Mouse (Mus musculus) embryonic facial prominence, embryonic 11.5 days (tissue): ENCODE results near the gene Il27ra. TPM values are rescaled to one million over a fixed set of nuclear protein-coding genes. Genes with fewer than 3 reads are reported as not detected.

Source experiments
- ATAC-seq: fragments of 200-750 bp; cut with Nextera tagmentation; replicated peaks from 2 replicates; pipeline ENCODE4 v1.8.0; 2017; ENCODE audit warnings: low read depth; ENCODE audit not compliant: insufficient number of reproducible peaks, low FRiP score, low TSS enrichment
- DNase-seq: peaks from one replicate; pipeline ENCODE4 v3.0.0-alpha.2; 2015; ENCODE audit warnings: low spot score
- H3K27ac ChIP-seq: fragments of 300-500 bp; sonication (generic); replicated peaks from 2 replicates; pipeline ENCODE4 v1.5.1; 2014; ENCODE audit warnings: mild to moderate bottlenecking, low read depth, low read length, control low read depth
- H3K27me3 ChIP-seq: fragments of 300-500 bp; sonication (generic); 2 replicates; pipeline ENCODE4 v1.6.1; 2014; ENCODE audit warnings: mild to moderate bottlenecking, low read length, moderate library complexity, mixed read lengths; ENCODE audit not compliant: control insufficient read depth, insufficient read depth
- H3K36me3 ChIP-seq: fragments of 300-500 bp; sonication (generic); replicated peaks from 2 replicates; pipeline ENCODE4 v1.6.1; 2014; ENCODE audit warnings: low read depth, mild to moderate bottlenecking, low read length, moderate library complexity, mixed read lengths; ENCODE audit not compliant: control insufficient read depth, insufficient read depth
- H3K4me1 ChIP-seq: fragments of 300-500 bp; sonication (generic); 2 replicates; pipeline ENCODE4 v1.6.1; 2014; ENCODE audit warnings: low read length, mixed read lengths; ENCODE audit not compliant: control insufficient read depth, insufficient read depth
- H3K4me2 ChIP-seq: fragments of 300-500 bp; sonication (generic); 2 replicates; pipeline ENCODE4 v1.6.1; 2014; ENCODE audit warnings: low read depth, mild to moderate bottlenecking, control low read depth, low read length, moderate library complexity
- H3K4me3 ChIP-seq: fragments of 300-500 bp; sonication (generic); 2 replicates; pipeline ENCODE4 v1.5.1; 2014; ENCODE audit warnings: low read depth, low read length, control low read depth
- H3K9ac ChIP-seq: fragments of 300-500 bp; sonication (generic); replicated peaks from 2 replicates; pipeline ENCODE4 v1.6.1; 2014; ENCODE audit warnings: mild to moderate bottlenecking, control low read depth, low read length
- H3K9me3 ChIP-seq: fragments of 300-500 bp; sonication (generic); replicated peaks from 2 replicates; pipeline ENCODE4 v1.6.1; 2016; ENCODE audit warnings: mild to moderate bottlenecking, low read length, inconsistent platforms, mixed read lengths; ENCODE audit not compliant: control insufficient read depth
- WGBS: fragments of 180-500 bp; shearing (Covaris S2); extraction: QIAGEN DNeasy Blood & Tissue Kit; methylation state at CpG from one replicate; pipeline ENCODE4 v1.1.7; 2014; 5-methylcytosine and 5-hydroxymethylcytosine counted together
- polyA plus RNA-seq: library from polyadenylated mRNA; unstranded; fragments of >200 nt; fragmentation: Nextera tagmentation; extraction: Ambion mirVana; gene quantifications from 2 replicates; pipeline ENCODE4 v1.2.1, GENCODE M21; 2014

Gene Il27ra
- polyA plus RNA-seq, 1 experiment from 2014 or later, result 0.38 TPM

GRCm38 (mm10) chr8:83997511-83998141 is 44.8 kb downstream of the Il27ra start, which contains the start of gene Samd1:
TSS of gene Samd1 (plus strand) at chr8:83997672.
- Histone ChIP-seq H3K9ac (peak within 1 kb of the TSS; percentile 91), H3K27ac (peak within 1 kb of the TSS; percentile 97), H3K4me1 (peaks cover 6% of the 10 kb centered on the region), H3K4me3 (peak within 1 kb of the TSS; percentile 84), H3K4me2 (peak within 1 kb of the TSS; percentile 90), H3K36me3 (no peaks in the 10 kb centered on the region; the same call in 1 of the 2 replicates), H3K27me3 (no peaks in the 10 kb centered on the region; the same call in 1 of the 2 replicates), H3K9me3 (no peaks in the 10 kb centered on the region)
- no peak for ATAC-seq
- WGBS, result 0% methylated on average over 38 of the region's 112 CpGs
- DNase-seq, result peak; percentile 60

GRCm38 (mm10) chr8:83996567-83997505 is 45.6 kb downstream of the Il27ra start:
- no peaks in the 10 kb centered on the region for H3K27me3 ChIP-seq
- H3K4me1 ChIP-seq, result peaks cover 6% of the 10 kb centered on the region
- WGBS, result under 1% methylated on average over 50 of the region's 103 CpGs
- peak; percentile 84 for ATAC-seq
- DNase-seq, result peak; percentile 90
- H3K4me2 ChIP-seq, result peak overlapping the region; percentile 90
- H3K9ac ChIP-seq, result peak overlapping the region; percentile 91
- no peaks in the 10 kb centered on the region; the same call in 1 of the 2 replicates for H3K36me3 ChIP-seq
- H3K4me3 ChIP-seq, result peak overlapping the region; percentile 84
- peak overlapping the region; percentile 97 for H3K27ac ChIP-seq
- H3K9me3 ChIP-seq, result no peaks in the 10 kb centered on the region

- Histone ChIP-seq H3K27me3 (no peaks in the 10 kb centered on the region), H3K9me3 (no peaks in the 10 kb centered on the region), H3K4me2 (peak overlapping the region; percentile 90), H3K4me3 (peak overlapping the region; percentile 84), H3K9ac (peak overlapping the region; percentile 91), H3K4me1 (peaks cover 6% of the 10 kb centered on the region), H3K36me3 (peaks cover 3% of the 10 kb centered on the region), H3K27ac (peak overlapping the region; percentile 97; the same call in 1 of the 2 replicates)
- ATAC-seq, result no peak
- no peak for DNase-seq
- 11% methylated on average over 12 of the region's 12 CpGs for WGBS
These were observed 46.4 kb downstream of the Il27ra start for GRCm38 (mm10) chr8:83995973-83996372.

- Histone ChIP-seq H3K4me1 (peaks cover 2% of the 10 kb centered on the region), H3K4me2 (no peak overlapping the region), H3K9ac (no peak overlapping the region), H3K27ac (no peak overlapping the region), H3K36me3 (peaks cover 3% of the 10 kb centered on the region), H3K9me3 (no peaks in the 10 kb centered on the region), H3K4me3 (no peak overlapping the region), H3K27me3 (no peaks in the 10 kb centered on the region)
- DNase-seq (no peak), ATAC-seq (no peak)
- WGBS, result 80% methylated on average over 3 of the region's 3 CpGs
These were observed 48.4 kb downstream of the Il27ra start for GRCm38 (mm10) chr8:83994030-83994429.

GRCm38 (mm10) chr8:83992488-83992887 is 49.9 kb downstream of the Il27ra start:
- peaks cover 3% of the 10 kb centered on the region for H3K36me3 ChIP-seq
- ATAC-seq, result no peak

GRCm38 (mm10) chr8:83990170-83990569 is 52.2 kb downstream of the Il27ra start:
- 95% methylated on average over 14 of the region's 14 CpGs for WGBS
- Histone ChIP-seq H3K4me2 (no peak overlapping the region), H3K4me3 (no peak overlapping the region), H3K9me3 (no peaks in the 10 kb centered on the region), H3K4me1 (no peaks in the 10 kb centered on the region), H3K27me3 (no peaks in the 10 kb centered on the region), H3K27ac (no peak overlapping the region), H3K9ac (no peak overlapping the region), H3K36me3 (peaks cover 13% of the 10 kb centered on the region)
- no peak for ATAC-seq
- no peak for DNase-seq

More at GRCm38 (mm10) chr8:83992488-83992887, 49.9 kb downstream of the Il27ra start:
- H3K4me1 ChIP-seq, result no peaks in the 10 kb centered on the region; the same call in 1 of the 2 replicates
- H3K9me3 ChIP-seq, result no peaks in the 10 kb centered on the region
- H3K4me2 ChIP-seq, result no peak overlapping the region
- no peak overlapping the region for H3K9ac ChIP-seq
- H3K27me3 ChIP-seq, result no peaks in the 10 kb centered on the region
- 82% methylated on average over 2 of the region's 2 CpGs for WGBS
- no peak for DNase-seq
- H3K27ac ChIP-seq, result no peak overlapping the region
- H3K4me3 ChIP-seq, result no peak overlapping the region

GRCm38 (mm10) chr8:83989243-83989642 is 53.1 kb downstream of the Il27ra start:
- H3K4me1 ChIP-seq, result no peaks in the 10 kb centered on the region
- H3K4me3 ChIP-seq, result no peak overlapping the region
- H3K4me2 ChIP-seq, result no peak overlapping the region
- no peaks in the 10 kb centered on the region for H3K27me3 ChIP-seq
- DNase-seq, result no peak
- ATAC-seq, result no peak
- H3K9me3 ChIP-seq, result no peaks in the 10 kb centered on the region
- WGBS, result 90% methylated on average over 7 of the region's 7 CpGs
- no peak overlapping the region for H3K27ac ChIP-seq
- no peak overlapping the region for H3K9ac ChIP-seq
- peaks cover 13% of the 10 kb centered on the region for H3K36me3 ChIP-seq
